Comparison of ENCODE assay signal across 22 mouse cellular contexts in the genomic region with DNA sequence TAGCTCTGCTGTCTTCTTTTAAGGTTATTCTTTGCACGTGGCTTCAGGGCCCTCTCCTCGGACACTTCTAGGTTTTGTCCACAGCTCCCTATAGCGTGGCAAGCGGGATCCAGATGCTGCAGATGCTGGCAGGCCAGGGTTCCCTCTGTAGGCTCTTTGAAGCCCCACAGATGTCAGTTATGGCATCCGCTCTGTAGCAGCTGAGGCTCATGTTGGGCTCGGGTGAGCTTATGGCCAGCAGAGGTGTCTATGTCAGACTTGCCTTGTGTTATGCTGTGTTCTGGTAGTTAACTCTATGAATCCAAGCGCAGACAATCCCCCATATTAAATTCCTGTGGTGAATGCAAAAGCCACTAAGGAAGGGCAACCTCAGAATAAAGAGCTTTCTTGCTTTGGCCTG. TPM values are rescaled to one million over a fixed set of nuclear protein-coding genes. Genes with fewer than 3 reads are reported as not detected.
DNase-seq lines count a peak whose midpoint lies in the region; ATAC-seq and TF ChIP-seq lines count a peak whose summit lies in the region.
"Had no signal": no experiment of that assay in that cellular context is flagged by ENCODE, and none has a peak within 500 bp of the region (broad histone marks: within the 10 kb centered on the region; RNA-seq: fewer than 3 reads in every experiment).

No protein-coding gene starts in this region.

- no peak overlapping the region for H3ac ChIP-seq in myocyte (ENCODE audit: control insufficient read depth, insufficient read length)

- peak; percentile 45; the same call in 1 of the 2 replicates for ATAC-seq in kidney, embryonic 14.5 days (ENCODE audit: low FRiP score, low TSS enrichment)
- ATAC-seq in stomach, embryonic 16.5 days (ENCODE audit: insufficient read depth, low FRiP score): no peak
- ATAC-seq in stomach, postnatal 0 days (ENCODE audit: low FRiP score, low TSS enrichment): no peak
- ATAC-seq: forebrain, embryonic 13.5 days; intestine, embryonic 15.5 days; liver, postnatal 0 days had no signal

- TF ChIP-seq EP300 in stomach, postnatal 0 days (optimal IDR thresholded peaks at IDR 0.05): no peak

- H3K79me2 ChIP-seq in myocyte (ENCODE audit: control insufficient read depth, insufficient read depth): peaks cover 4% of the 10 kb centered on the region

- no peaks in the 10 kb centered on the region for H3K36me3 ChIP-seq in kidney, embryonic 14.5 days (ENCODE audit: control insufficient read depth, insufficient read depth, low read length)
- H3K36me3 ChIP-seq in stomach, embryonic 16.5 days (ENCODE audit: control insufficient read depth, insufficient read depth, low read length): no peaks in the 10 kb centered on the region
- no peaks in the 10 kb centered on the region for H3K36me3 ChIP-seq in stomach, postnatal 0 days (ENCODE audit: control insufficient read depth, insufficient read depth, low read length)
- peaks cover 25% of the 10 kb centered on the region for H3K36me3 ChIP-seq in limb, embryonic 10.5 days
- no peaks in the 10 kb centered on the region for H3K36me3 ChIP-seq in myocyte (ENCODE audit: control insufficient read depth, insufficient read depth)
- H3K36me3 ChIP-seq: intestine, embryonic 15.5 days; midbrain, embryonic 12.5 days; neural tube, embryonic 13.5 days had no signal

- peaks cover 34% of the 10 kb centered on the region for H3K4me1 ChIP-seq in kidney, embryonic 14.5 days (ENCODE audit: control insufficient read depth, insufficient read depth, low read length)
- H3K4me1 ChIP-seq in stomach, embryonic 16.5 days (ENCODE audit: control insufficient read depth, insufficient read depth, low read length): peaks cover 21% of the 10 kb centered on the region
- H3K4me1 ChIP-seq in stomach, postnatal 0 days (replicated peaks; ENCODE audit: control insufficient read depth, insufficient read depth): peaks cover 3% of the 10 kb centered on the region; the same call in 1 of the 2 replicates
- H3K4me1 ChIP-seq in limb, embryonic 10.5 days: peaks cover 64% of the 10 kb centered on the region

- H3K27ac ChIP-seq in kidney, embryonic 14.5 days (ENCODE audit: low read depth, low read length): peak overlapping the region; percentile 79
- H3K27ac ChIP-seq in stomach, embryonic 16.5 days (ENCODE audit: low read length): 0 out of 2 replicates have a peak overlapping the region, but pooled peaks have one; percentile 20
- H3K27ac ChIP-seq in stomach, postnatal 0 days (replicated peaks): no peak overlapping the region
- H3K27ac ChIP-seq in limb, embryonic 10.5 days: peak overlapping the region; percentile 82
- H3K27ac ChIP-seq: forebrain, embryonic 13.5 days; intestine, embryonic 15.5 days; midbrain, embryonic 12.5 days; neural tube, embryonic 13.5 days had no signal

- no peak for DNase-seq in kidney, postnatal 36 days
- DNase-seq in stomach, postnatal 0 days (ENCODE audit: low spot score): no peak
- DNase-seq in limb, embryonic 10.5 days (ENCODE audit: low spot score): no peak
- no peak for DNase-seq in layer of hippocampus, postnatal 14 days (ENCODE audit: low spot score in 2 of 2)
- no peak for DNase-seq in frontal cortex, adult 2 months (ENCODE audit: extremely low spot score in 1 of 2, low spot score in 1 of 2)
- DNase-seq: adrenal gland, adult 2 months; cerebellum, adult 8-10 months; gastrocnemius, postnatal 10 days; kidney, postnatal 14 days; liver, postnatal 0 days; lung, postnatal 36 days; right cerebral cortex, adult 18-20 months; thymus, adult 18-20 months had no signal

- no peaks in the 10 kb centered on the region for H3K9me3 ChIP-seq in kidney, embryonic 14.5 days (ENCODE audit: control insufficient read depth, low read length)
- H3K9me3 ChIP-seq in stomach, embryonic 16.5 days (replicated peaks; ENCODE audit: control insufficient read depth, low read length): no peaks in the 10 kb centered on the region
- no peaks in the 10 kb centered on the region for H3K9me3 ChIP-seq in stomach, postnatal 0 days (ENCODE audit: control insufficient read depth, low read length)
- no peaks in the 10 kb centered on the region for H3K9me3 ChIP-seq in limb, embryonic 10.5 days (replicated peaks)
- H3K9me3 ChIP-seq: forebrain, embryonic 13.5 days; intestine, embryonic 15.5 days; midbrain, embryonic 12.5 days; neural tube, embryonic 13.5 days had no signal

- no peak for TF ChIP-seq CTCF in stomach, postnatal 0 days (IDR thresholded peaks at IDR 0.05; ENCODE audit: low read depth)

- no peak overlapping the region for H3K9ac ChIP-seq in kidney, embryonic 14.5 days (ENCODE audit: low read depth, low read length)
- H3K9ac ChIP-seq in stomach, embryonic 16.5 days (ENCODE audit: low read length): no peak overlapping the region
- H3K9ac ChIP-seq in stomach, postnatal 0 days (ENCODE audit: low read length): no peak overlapping the region
- H3K9ac ChIP-seq: forebrain, embryonic 13.5 days; intestine, embryonic 15.5 days; liver, postnatal 0 days; midbrain, embryonic 12.5 days; neural tube, embryonic 13.5 days had no signal

- 37% methylated on average over 7 of the region's 7 CpGs for WGBS in kidney, embryonic 14.5 days
- WGBS in stomach, embryonic 16.5 days: 59% methylated on average over 7 of the region's 7 CpGs
- WGBS in stomach, postnatal 0 days: 64% methylated on average over 7 of the region's 7 CpGs
- 70% methylated on average over 7 of the region's 7 CpGs for WGBS in limb, embryonic 10.5 days

- TF ChIP-seq POLR2A in myocyte (IDR thresholded peaks at IDR 0.05; ENCODE audit: insufficient read length, low read depth): no peak

- no peaks in the 10 kb centered on the region for H3K27me3 ChIP-seq in kidney, embryonic 14.5 days (ENCODE audit: control insufficient read depth, insufficient read depth, low read length)
- H3K27me3 ChIP-seq in stomach, embryonic 16.5 days (ENCODE audit: control insufficient read depth, insufficient read depth, low read length): no peaks in the 10 kb centered on the region
- no peaks in the 10 kb centered on the region for H3K27me3 ChIP-seq in stomach, postnatal 0 days (ENCODE audit: control insufficient read depth, insufficient read depth, low read length)
- H3K27me3 ChIP-seq in limb, embryonic 10.5 days (ENCODE audit: low read depth, poor library complexity, severe bottlenecking): no peaks in the 10 kb centered on the region
- no peaks in the 10 kb centered on the region for H3K27me3 ChIP-seq in myocyte (ENCODE audit: control insufficient read depth, insufficient read depth, insufficient read length)
- H3K27me3 ChIP-seq: forebrain, embryonic 13.5 days; intestine, embryonic 15.5 days; neural tube, embryonic 13.5 days had no signal

- no peak overlapping the region for H3K4me2 ChIP-seq in kidney, embryonic 14.5 days (replicated peaks; ENCODE audit: low read depth, low read length)
- H3K4me2 ChIP-seq in stomach, embryonic 16.5 days (ENCODE audit: low read depth, low read length): no peak overlapping the region
- H3K4me2 ChIP-seq in stomach, postnatal 0 days (replicated peaks; ENCODE audit: low read depth): no peak overlapping the region
- H3K4me2 ChIP-seq in myocyte (ENCODE audit: low read depth): no peak overlapping the region
- H3K4me2 ChIP-seq: forebrain, embryonic 13.5 days; intestine, embryonic 15.5 days; midbrain, embryonic 12.5 days; neural tube, embryonic 13.5 days had no signal

- no peak overlapping the region for H3K4me3 ChIP-seq in kidney, embryonic 14.5 days (ENCODE audit: low read length)
- H3K4me3 ChIP-seq in stomach, embryonic 16.5 days (replicated peaks; ENCODE audit: low read length): no peak overlapping the region
- no peak overlapping the region for H3K4me3 ChIP-seq in stomach, postnatal 0 days (ENCODE audit: low read depth, low read length)
- no peak overlapping the region for H3K4me3 ChIP-seq in limb, embryonic 10.5 days
- no peak overlapping the region for H3K4me3 ChIP-seq in myocyte
- H3K4me3 ChIP-seq: forebrain, embryonic 13.5 days; intestine, embryonic 15.5 days; midbrain, embryonic 12.5 days; neural tube, embryonic 13.5 days had no signal

TF ChIP-seq in myocyte, 11 proteins besides CTCF, POLR2A, EP300 and RAD21 (continues in another document):
- TF ChIP-seq E2F4 (IDR thresholded peaks at IDR 0.05; ENCODE audit: insufficient read depth) (no peak), SRF (IDR thresholded peaks at IDR 0.05; ENCODE audit: control insufficient read depth, insufficient read length, low read depth) (no peak), POLR2AphosphoS2 (IDR thresholded peaks at IDR 0.05; ENCODE audit: insufficient read length, low read depth) (no peak), MAX (IDR thresholded peaks at IDR 0.05; ENCODE audit: low read depth) (no peak), MYOG (IDR thresholded peaks at IDR 0.05; ENCODE audit: control insufficient read depth in 1 of 3, insufficient read depth in 1 of 3, insufficient read length in 2 of 3, low read depth in 2 of 3) (peak in 1 of 3 experiments; percentile 59), USF1 (IDR thresholded peaks at IDR 0.05; ENCODE audit: low read depth) (no peak)

RNA-seq across cellular contexts. Expression of a gene that starts 13.1 kb away (rescaled TPM):
- 31.2 and 31.8 TPM in 2 replicates for polyA plus RNA-seq in kidney, embryonic 14.5 days (2014; fragmentation: Nextera tagmentation; extraction: Ambion mirVana)
- polyA plus RNA-seq in stomach, embryonic 16.5 days (2015; fragmentation: Nextera tagmentation; extraction: Ambion mirVana): 8.8 and 11.6 TPM in 2 replicates
- polyA plus RNA-seq in stomach, postnatal 0 days (2015; fragmentation: Nextera tagmentation; extraction: Ambion mirVana): 4.0 and 4.7 TPM in 2 replicates
- 28.8 and 33.1 TPM in 2 replicates for polyA plus RNA-seq in limb, embryonic 10.5 days (2016; fragmentation: Nextera tagmentation; extraction: Ambion mirVana)
- polyA plus RNA-seq in myocyte (2012; fragmentation: generic; extraction: Trizol): 5.5 TPM
- 1 to 10 TPM; 4.9 to 6.7 TPM for total RNA-seq in layer of hippocampus, postnatal 14 days (2021)
- 6.1 and 7.6 TPM in 2 replicates for polyA plus RNA-seq in frontal cortex, adult 2 months (2012; rRNA removed)

RNA-seq across cellular contexts. Expression of a gene that starts 41.4 kb away (rescaled TPM):
- 1.8 and 2.0 TPM in 2 replicates for polyA plus RNA-seq in kidney, embryonic 14.5 days (2014; fragmentation: Nextera tagmentation; extraction: Ambion mirVana)
- polyA plus RNA-seq in stomach, embryonic 16.5 days (2015; fragmentation: Nextera tagmentation; extraction: Ambion mirVana): 684 and 706 TPM in 2 replicates
- 1.3 and 1.5 TPM in 2 replicates for polyA plus RNA-seq in stomach, postnatal 0 days (2015; fragmentation: Nextera tagmentation; extraction: Ambion mirVana)
- polyA plus RNA-seq in limb, embryonic 10.5 days (2016; fragmentation: Nextera tagmentation; extraction: Ambion mirVana): 0.38 TPM in 2 replicates
- polyA plus RNA-seq in myocyte (2012; fragmentation: generic; extraction: Trizol): 0.29 TPM
- total RNA-seq in layer of hippocampus, postnatal 14 days (2021): not detected
- 0.13 TPM in 1 of 2 replicates, not detected in the other for polyA plus RNA-seq in frontal cortex, adult 2 months (2012; rRNA removed)
- total RNA-seq: adrenal gland, adult 2 months; common myeloid progenitor, adult 5-6 weeks; left cerebral cortex, adult 8-10 months had no signal
- polyA plus RNA-seq: adrenal gland, adult 2 months had no signal

RNA-seq across cellular contexts. Expression of a gene that starts 42.9 kb away (rescaled TPM):
- 2,297 and 2,617 TPM in 2 replicates for polyA plus RNA-seq in kidney, embryonic 14.5 days (2014; fragmentation: Nextera tagmentation; extraction: Ambion mirVana)
- polyA plus RNA-seq in stomach, embryonic 16.5 days (2015; fragmentation: Nextera tagmentation; extraction: Ambion mirVana): 746 and 846 TPM in 2 replicates
- 156 and 168 TPM in 2 replicates for polyA plus RNA-seq in stomach, postnatal 0 days (2015; fragmentation: Nextera tagmentation; extraction: Ambion mirVana)
- 3,140 and 3,810 TPM in 2 replicates for polyA plus RNA-seq in limb, embryonic 10.5 days (2016; fragmentation: Nextera tagmentation; extraction: Ambion mirVana)
- polyA plus RNA-seq in myocyte (2012; fragmentation: generic; extraction: Trizol): 6.3 TPM
- 10 to 100 TPM; 72.8 to 77.3 TPM for total RNA-seq in layer of hippocampus, postnatal 14 days (2021)
- 53.9 and 57.8 TPM in 2 replicates for polyA plus RNA-seq in frontal cortex, adult 2 months (2012; rRNA removed)

Comparison
In these comparisons a context has a peak if more than half of its experiments do, and no peak if none do; other contexts are left out.
1. RNA of a gene that starts 41.4 kb away (polyA plus RNA-seq): 684 to 706 TPM in stomach, embryonic 16.5 days; 1.8 to 2.0 TPM in kidney, embryonic 14.5 days, 1.3 to 1.5 TPM in stomach, postnatal 0 days, 0.38 TPM in limb, embryonic 10.5 days, 0.29 TPM in myocyte (single experiment) and 0.13 TPM in frontal cortex, adult 2 months; every median in the first group is over 100 times any median in the second.